Mouse (Mus musculus) CH12.LX (cell line): Measurements from ENCODE around the gene Rnase4. TPM values are rescaled to one million over a fixed set of nuclear protein-coding genes. Genes with fewer than 3 reads are reported as not detected.
A peak's percentile ranks its signal among the peaks of the same experiment; 100 is the strongest.

Experiments used
- DNase-seq: peaks from one replicate; pipeline ENCODE4 v3.0.0-alpha.2; 2013; ENCODE audit errors: extremely low read depth
- H3K27ac ChIP-seq: 2 replicates; pipeline ENCODE4 v1.5.1; 2012; ENCODE audit warnings: low read depth, mild to moderate bottlenecking, control low read depth, moderate library complexity; ENCODE audit not compliant: insufficient read depth
- H3K27me3 ChIP-seq: replicated peaks from 2 replicates; pipeline ENCODE3; 2012; ENCODE audit warnings: inconsistent platforms
- H3K36me3 ChIP-seq, 2 experiments: replicated peaks in 1 of 2; 2 replicates each; pipeline versions ENCODE3 to v1.6.1; 2012; ENCODE audit warnings: inconsistent platforms in 1 of 2, low read length in 1 of 2, mild to moderate bottlenecking in 1 of 2, mixed read lengths in 1 of 2, moderate library complexity in 1 of 2; ENCODE audit not compliant: control insufficient read depth in 1 of 2, insufficient read depth in 1 of 2
- H3K4me1 ChIP-seq, 2 experiments: 2 replicates each; pipeline ENCODE4 v1.6.1; 2012; ENCODE audit warnings: inconsistent platforms in 1 of 2, moderate library complexity in 1 of 2; ENCODE audit not compliant: insufficient read depth in 2 of 2, control insufficient read depth in 1 of 2
- H3K4me2 ChIP-seq: 2 replicates; pipeline ENCODE4 v1.6.1; 2012; ENCODE audit warnings: low read depth, mild to moderate bottlenecking, control low read depth; ENCODE audit not compliant: poor library complexity, insufficient read depth, severe bottlenecking
- H3K4me3 ChIP-seq, 3 experiments: fragments of 150-350 bp in 1 of 3; sonication (generic) in 1 of 3; replicated peaks in 1 of 3; 2 replicates each; pipeline versions ENCODE3 to v1.5.1; 2011 to 2012; ENCODE audit warnings: low read depth in 2 of 3, low read length in 2 of 3, mild to moderate bottlenecking in 2 of 3, moderate library complexity in 2 of 3, control low read depth in 1 of 3, improper control_type of control experiment in 1 of 3, inconsistent platforms in 1 of 3, mixed read lengths in 1 of 3; ENCODE audit not compliant: poor library complexity in 1 of 3
- H3K79me2 ChIP-seq: replicated peaks from 2 replicates; pipeline ENCODE4 v1.6.1; 2012; ENCODE audit warnings: mild to moderate bottlenecking, moderate library complexity; ENCODE audit not compliant: control insufficient read depth, poor library complexity, insufficient read depth, severe bottlenecking; ENCODE audit errors: extremely low read depth
- H3K9ac ChIP-seq: 2 replicates; pipeline ENCODE4 v1.6.1; 2012; ENCODE audit warnings: low read depth, mild to moderate bottlenecking, control low read depth, moderate library complexity; ENCODE audit not compliant: insufficient read depth
- H3K9me3 ChIP-seq: replicated peaks from 2 replicates; pipeline ENCODE3; 2012; ENCODE audit warnings: low read length, inconsistent platforms, mixed read lengths
- CHD1 ChIP-seq: IDR thresholded peaks from 2 replicates; pipeline ENCODE4 v1.6.1; 2012; ENCODE audit warnings: low read depth, low read length, improper control_type of control experiment, inconsistent platforms
- GABPA ChIP-seq: IDR thresholded peaks from 2 replicates; pipeline ENCODE4 v1.6.1; 2012; ENCODE audit warnings: low read depth, low read length, improper control_type of control experiment, inconsistent platforms; ENCODE audit not compliant: insufficient replicate concordance
- JUND ChIP-seq: conservative IDR thresholded peaks from 2 replicates; pipeline ENCODE4 v1.6.1; 2011; ENCODE audit warnings: low read depth, low read length, improper control_type of control experiment
- MAZ ChIP-seq: IDR thresholded peaks from 2 replicates; pipeline ENCODE4 v1.6.1; 2012; ENCODE audit warnings: low read depth, mild to moderate bottlenecking, inconsistent platforms, low read length, improper control_type of control experiment, moderate library complexity
- TBP ChIP-seq: conservative IDR thresholded peaks from 2 replicates; pipeline ENCODE4 v1.6.1; 2011; ENCODE audit warnings: low read depth, low read length, improper control_type of control experiment
- USF2 ChIP-seq: conservative IDR thresholded peaks from 2 replicates; pipeline ENCODE4 v1.6.1; 2011; ENCODE audit warnings: low read depth, low read length, improper control_type of control experiment
- ZKSCAN1 ChIP-seq: IDR thresholded peaks from 2 replicates; pipeline ENCODE4 v1.6.1; 2012; ENCODE audit warnings: low read depth, inconsistent platforms, low read length, improper control_type of control experiment, borderline replicate concordance
- ZNF384 ChIP-seq: IDR thresholded peaks from 2 replicates; pipeline ENCODE4 v1.6.1; 2012; ENCODE audit warnings: low read depth, low read length, improper control_type of control experiment, inconsistent platforms
- dilution Hi-C: fragments of 300-500 bp; cut with MboI; formaldehyde crosslinking; loops from 2 replicates; pipeline ENCODE4 v1.14.3; 2020; ENCODE audit warnings: low sequenced_read_pairs; ENCODE audit not compliant: extremely low pct_unique_long_range_greater_than_20kb, extremely low pct_ligation_motif_present
- in situ Hi-C: fragments of 300-500 bp; cut with MboI; formaldehyde crosslinking; loops from 3 replicates; pipeline ENCODE4 v1.14.3; 2019; ENCODE audit warnings: low sequenced_read_pairs, low pct_ligation_motif_present, low pct_unique_long_range_greater_than_20kb, mixed read lengths
- polyA plus RNA-seq: library from polyadenylated mRNA; unstranded; fragments of >175 nt; gene quantifications from 2 replicates; pipeline ENCODE4 v1.2.1, GENCODE M21; 2012; ENCODE audit warnings: low read depth; ENCODE audit not compliant: insufficient read length
- total RNA-seq, 2 experiments: library from RNA; depleted of rRNA; stranded (reverse); fragments of 300-350 nt in 1 of 2; fragments of >200 nt in 1 of 2; gene quantifications; 2 replicates each; pipeline ENCODE4 v1.2.3; 2012 to 2014

The Rnase4 gene
- total and polyA plus RNA-seq, 3 experiments, result 1.6 to 1.9 (median 1.8) TPM

- no peak overlapping the region for H3K4me2 ChIP-seq
- H3K27ac ChIP-seq, result no peak overlapping the region
- dilution Hi-C loops, result no loop called here
- H3K79me2 ChIP-seq, result no peaks in the 10 kb centered on the region
- no peak for TF ChIP-seq TBP
- TF ChIP-seq, all 38 proteins: peak for 0
- H3K36me3 ChIP-seq, result no peaks in the 10 kb centered on the region
- H3K9ac ChIP-seq, result no peak overlapping the region
- no peak for DNase-seq
- no peaks in the 10 kb centered on the region for H3K9me3 ChIP-seq
- in situ Hi-C loops, result no loop called here
- H3K4me1 ChIP-seq, result peaks cover 0 to 10% of the 10 kb centered on the region in 2 experiments; a peak in 3 of 4 replicates
- no peak overlapping the region for H3K4me3 ChIP-seq
- H3K27me3 ChIP-seq, result no peaks in the 10 kb centered on the region
Observed at GRCm38 (mm10) chr14:51054243-51055237, 36.3 kb upstream of the Rnase4 start.

GRCm38 (mm10) chr14:51057401-51057831, 33.5 kb upstream of the Rnase4 start, which contains the start of gene Rnase12:
Rnase12 (minus strand) TSS chr14:51057661.
- dilution Hi-C loops, result no loop called here
- Histone ChIP-seq H3K9ac (no peak within 1 kb of the TSS), H3K79me2 (no peaks in the 10 kb centered on the region), H3K27ac (no peak within 1 kb of the TSS)
- TF ChIP-seq ZNF384, result no peak
- no peak for TF ChIP-seq CHD1
- no peak for TF ChIP-seq GABPA
- TF ChIP-seq, all 38 proteins: peak for 0
- peak within 1 kb of the TSS; percentile 6; the same call in 1 of the 2 replicates for H3K4me2 ChIP-seq
- in situ Hi-C loops, result no loop called here
- no peaks in the 10 kb centered on the region for H3K9me3 ChIP-seq
- no peaks in the 10 kb centered on the region for H3K27me3 ChIP-seq
- no peaks in the 10 kb centered on the region for H3K36me3 ChIP-seq
- peaks cover 0 to 12% of the 10 kb centered on the region in 2 experiments; a peak in 3 of 4 replicates for H3K4me1 ChIP-seq
- no peak within 1 kb of the TSS for H3K4me3 ChIP-seq
- DNase-seq, result no peak

- in situ Hi-C loops (loop anchor here (5.0 to 10.0 kb wide), 3 partner anchors 38 to 256 kb away; partner anchors contain the start of genes Ccnb1ip1, Parp2, Pip4p1 and Pnp), dilution Hi-C loops (no loop called here)
- no peaks in the 10 kb centered on the region for H3K36me3 ChIP-seq
Observed at GRCm38 (mm10) chr14:51060761-51061160, 30.1 kb upstream of the Rnase4 start.

More at GRCm38 (mm10) chr14:51060761-51061160, 30.1 kb upstream of the Rnase4 start:
- DNase-seq, result no peak
- no peaks in the 10 kb centered on the region for H3K27me3 ChIP-seq
- H3K4me1 ChIP-seq, result peaks cover 0 to 17% of the 10 kb centered on the region in 2 experiments; a peak in 3 of 4 replicates
- no peak overlapping the region for H3K4me2 ChIP-seq
- no peak overlapping the region for H3K4me3 ChIP-seq
- TF ChIP-seq ZKSCAN1 (no peak), JUND (no peak), MAZ (no peak), USF2 (no peak)
- H3K9ac ChIP-seq, result no peak overlapping the region
- no peaks in the 10 kb centered on the region for H3K79me2 ChIP-seq
- no peak overlapping the region for H3K27ac ChIP-seq
- H3K9me3 ChIP-seq, result no peaks in the 10 kb centered on the region
